Mouse (Mus musculus) MEL (cell line): ENCODE data around the gene Ppip5k1.
"Not testable (repeated sequence)": the region's sequence is repeated elsewhere in the genome, so short reads cannot be mapped to it uniquely, and the experiment has no call there.

Source experiments
- MXI1 ChIP-seq: IDR thresholded peaks from 2 replicates; pipeline ENCODE4 v1.6.1; 2011; ENCODE audit warnings: mild to moderate bottlenecking, low read depth, low read length, improper control_type of control experiment
- RCOR1 ChIP-seq: IDR thresholded peaks from 2 replicates; pipeline ENCODE4 v1.6.1; 2012; ENCODE audit warnings: low read depth, mild to moderate bottlenecking, inconsistent platforms, low read length, improper control_type of control experiment

DNA sequence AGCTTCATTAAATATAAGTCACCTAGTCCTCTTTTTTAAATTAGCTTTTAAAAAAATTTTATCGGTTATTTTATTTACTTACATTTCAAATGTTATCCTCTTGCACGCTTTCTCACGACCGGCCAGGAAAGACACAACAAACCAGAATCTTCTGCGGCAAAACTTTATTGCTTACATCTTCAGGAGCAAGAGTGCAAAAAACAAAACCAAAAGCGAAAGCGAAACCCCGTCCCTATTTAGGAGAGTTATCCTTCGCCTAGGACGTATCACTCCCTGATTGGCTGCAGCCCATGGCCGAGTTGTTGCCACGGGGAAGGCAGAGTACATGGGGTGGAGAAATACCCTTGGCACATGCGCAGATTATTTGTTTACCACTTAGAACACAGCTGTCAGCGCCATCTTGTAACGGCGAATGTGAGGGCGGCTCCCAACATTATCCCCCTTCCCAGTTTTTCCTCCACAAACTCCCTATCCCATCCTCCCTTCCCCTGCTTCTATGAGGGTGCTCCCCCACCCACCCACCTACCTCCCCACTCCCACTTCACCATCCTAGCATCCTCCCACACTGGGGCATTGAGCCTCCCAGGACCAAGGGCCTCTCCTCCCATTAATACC is 31.9 kb upstream of the Ppip5k1 start, which contains the start of gene Strc:
- TF ChIP-seq RCOR1, MXI1: not testable (repeated sequence)
